Mouse (Mus musculus) embryonic facial prominence, embryonic 13.5 days (tissue): ENCODE data around the gene Cpm. TPM values are rescaled to one million over a fixed set of nuclear protein-coding genes. Genes with fewer than 3 reads are reported as not detected.

Source experiments
- ATAC-seq: fragments of 200-750 bp; cut with Nextera tagmentation; 2 replicates; pipeline ENCODE4 v1.8.0; 2017; ENCODE audit warnings: low read depth; ENCODE audit not compliant: insufficient number of reproducible peaks, insufficient read depth, low FRiP score, low TSS enrichment
- H3K27ac ChIP-seq: fragments of 300-500 bp; sonication (generic); 2 replicates; pipeline ENCODE4 v1.5.1; 2015; ENCODE audit warnings: moderate library complexity, mild to moderate bottlenecking, inconsistent platforms
- H3K27me3 ChIP-seq: fragments of 300-500 bp; sonication (generic); 2 replicates; pipeline ENCODE4 v1.6.1; 2015; ENCODE audit warnings: mild to moderate bottlenecking, inconsistent platforms
- H3K36me3 ChIP-seq: fragments of 300-500 bp; sonication (generic); 2 replicates; pipeline ENCODE4 v1.6.1; 2015; ENCODE audit warnings: mild to moderate bottlenecking, inconsistent platforms
- H3K4me1 ChIP-seq: fragments of 300-500 bp; sonication (generic); 2 replicates; pipeline ENCODE4 v1.6.1; 2015; ENCODE audit warnings: inconsistent platforms
- H3K4me2 ChIP-seq: fragments of 300-500 bp; sonication (generic); 2 replicates; pipeline ENCODE4 v1.6.1; 2015; ENCODE audit warnings: moderate library complexity, mild to moderate bottlenecking, inconsistent platforms
- H3K4me3 ChIP-seq: fragments of 300-500 bp; sonication (generic); 2 replicates; pipeline ENCODE4 v1.5.1; 2015; ENCODE audit warnings: mild to moderate bottlenecking, inconsistent platforms
- H3K9ac ChIP-seq: fragments of 300-500 bp; sonication (generic); 2 replicates; pipeline ENCODE4 v1.6.1; 2015; ENCODE audit warnings: mild to moderate bottlenecking, inconsistent platforms
- H3K9me3 ChIP-seq: fragments of 300-500 bp; sonication (generic); 2 replicates; pipeline ENCODE4 v1.6.1; 2016; ENCODE audit warnings: inconsistent platforms
- WGBS: fragments of 180-500 bp; shearing (Covaris S2); methylation state at CpG from one replicate; pipeline ENCODE4 v1.1.7; 2015; ENCODE audit warnings: mixed read lengths; 5-methylcytosine and 5-hydroxymethylcytosine counted together
- polyA plus RNA-seq: library from polyadenylated mRNA; unstranded; fragments of >200 nt; fragmentation: Nextera tagmentation; extraction: Ambion mirVana; gene quantifications from 2 replicates; pipeline ENCODE4 v1.2.1, GENCODE M21; 2015

Gene Cpm
- 25.6 and 34.0 TPM in 2 replicates for polyA plus RNA-seq

GRCm38 (mm10) chr10:117629169-117629971, at the start of gene Cpm:
TSS of gene Cpm (plus strand) at chr10:117629500.
- Histone ChIP-seq H3K27me3 (peaks cover 54% of the 10 kb centered on the region), H3K9me3 (no peaks in the 10 kb centered on the region), H3K27ac (no peak within 1 kb of the TSS), H3K4me2 (peak within 1 kb of the TSS; percentile 92), H3K4me3 (peak within 1 kb of the TSS; percentile 62), H3K9ac (peak within 1 kb of the TSS; percentile 69), H3K36me3 (no peaks in the 10 kb centered on the region), H3K4me1 (peaks cover 20% of the 10 kb centered on the region)
- peak; percentile 90 for ATAC-seq
- WGBS = under 1% methylated on average over 73 of the region's 73 CpGs

GRCm38 (mm10) chr10:117579771-117580284, 49.5 kb upstream of the Cpm start:
- H3K4me1 ChIP-seq = peaks cover 15% of the 10 kb centered on the region
- H3K9me3 ChIP-seq = no peaks in the 10 kb centered on the region
- peaks cover 4% of the 10 kb centered on the region for H3K27me3 ChIP-seq
- no peak overlapping the region for H3K4me2 ChIP-seq
- no peak overlapping the region for H3K27ac ChIP-seq
- WGBS = 53% methylated on average over 9 of the region's 9 CpGs
- H3K4me3 ChIP-seq = no peak overlapping the region
- no peak for ATAC-seq
- no peaks in the 10 kb centered on the region for H3K36me3 ChIP-seq
- no peak overlapping the region for H3K9ac ChIP-seq

GRCm38 (mm10) chr10:117580405-117580804, 48.9 kb upstream of the Cpm start:
- H3K4me1 ChIP-seq = peaks cover 15% of the 10 kb centered on the region
- no peak overlapping the region for H3K27ac ChIP-seq
- no peak overlapping the region for H3K9ac ChIP-seq
- WGBS = 80% methylated on average over 5 of the region's 5 CpGs
- H3K9me3 ChIP-seq = no peaks in the 10 kb centered on the region
- H3K27me3 ChIP-seq = peaks cover 3% of the 10 kb centered on the region
- H3K36me3 ChIP-seq = no peaks in the 10 kb centered on the region
- no peak for ATAC-seq
- no peak overlapping the region for H3K4me3 ChIP-seq
- no peak overlapping the region for H3K4me2 ChIP-seq

GRCm38 (mm10) chr10:117581007-117581752, 48.1 kb upstream of the Cpm start:
- Histone ChIP-seq H3K27ac (no peak overlapping the region), H3K4me2 (no peak overlapping the region), H3K4me1 (peaks cover 15% of the 10 kb centered on the region), H3K27me3 (no peaks in the 10 kb centered on the region; the same call in 1 of the 2 replicates), H3K4me3 (no peak overlapping the region), H3K9ac (no peak overlapping the region), H3K36me3 (no peaks in the 10 kb centered on the region), H3K9me3 (no peaks in the 10 kb centered on the region)
- 89% methylated on average over 11 of the region's 11 CpGs for WGBS
- ATAC-seq = no peak

GRCm38 (mm10) chr10:117581753-117582062, 47.6 kb upstream of the Cpm start:
- H3K4me3 ChIP-seq = no peak overlapping the region
- no peak overlapping the region for H3K27ac ChIP-seq
- no peaks in the 10 kb centered on the region for H3K9me3 ChIP-seq
- WGBS = 82% methylated on average over 3 of the region's 3 CpGs
- H3K27me3 ChIP-seq = no peaks in the 10 kb centered on the region; the same call in 1 of the 2 replicates
- no peak for ATAC-seq
- H3K9ac ChIP-seq = no peak overlapping the region
- no peaks in the 10 kb centered on the region for H3K36me3 ChIP-seq
- H3K4me2 ChIP-seq = no peak overlapping the region
- peaks cover 15% of the 10 kb centered on the region for H3K4me1 ChIP-seq

- Histone ChIP-seq H3K4me1 (peaks cover 15% of the 10 kb centered on the region), H3K27ac (0 out of 2 replicates have a peak overlapping the region, but pooled peaks have one; percentile 17), H3K9me3 (no peaks in the 10 kb centered on the region), H3K36me3 (no peaks in the 10 kb centered on the region), H3K4me3 (no peak overlapping the region), H3K27me3 (no peaks in the 10 kb centered on the region; the same call in 1 of the 2 replicates), H3K9ac (no peak overlapping the region), H3K4me2 (0 out of 2 replicates have a peak overlapping the region, but pooled peaks have one; percentile 10)
- WGBS = 41% methylated on average over 14 of the region's 14 CpGs
- ATAC-seq = no peak; the same call in 1 of the 2 replicates
Measured at GRCm38 (mm10) chr10:117583155-117584061, 45.9 kb upstream of the Cpm start.

GRCm38 (mm10) chr10:117584102-117584501, 45.2 kb upstream of the Cpm start:
- H3K4me1 ChIP-seq = peaks cover 15% of the 10 kb centered on the region
- no peak for ATAC-seq
- H3K27ac ChIP-seq = no peak overlapping the region
- H3K4me3 ChIP-seq = no peak overlapping the region
- no peaks in the 10 kb centered on the region for H3K36me3 ChIP-seq
- no peak overlapping the region for H3K9ac ChIP-seq
- no peaks in the 10 kb centered on the region for H3K27me3 ChIP-seq
- 34% methylated on average over 3 of the region's 3 CpGs for WGBS
- no peaks in the 10 kb centered on the region for H3K9me3 ChIP-seq
- 0 out of 2 replicates have a peak overlapping the region, but pooled peaks have one; percentile 10 for H3K4me2 ChIP-seq

GRCm38 (mm10) chr10:117584566-117585515, 44.5 kb upstream of the Cpm start:
- Histone ChIP-seq H3K36me3 (no peaks in the 10 kb centered on the region), H3K4me3 (no peak overlapping the region), H3K4me1 (peaks cover 14% of the 10 kb centered on the region), H3K9me3 (no peaks in the 10 kb centered on the region), H3K4me2 (no peak overlapping the region), H3K27me3 (no peaks in the 10 kb centered on the region), H3K9ac (no peak overlapping the region), H3K27ac (no peak overlapping the region)
- 78% methylated on average over 6 of the region's 6 CpGs for WGBS
- no peak for ATAC-seq

GRCm38 (mm10) chr10:117585600-117586299, 43.5 kb upstream of the Cpm start:
- no peak for ATAC-seq
- WGBS = 77% methylated on average over 2 of the region's 2 CpGs

GRCm38 (mm10) chr10:117586859-117587258, 42.4 kb upstream of the Cpm start:
- no peak for ATAC-seq
- Histone ChIP-seq H3K9ac (no peak overlapping the region), H3K9me3 (no peaks in the 10 kb centered on the region), H3K4me3 (no peak overlapping the region), H3K27me3 (no peaks in the 10 kb centered on the region; the same call in 1 of the 2 replicates), H3K27ac (no peak overlapping the region), H3K4me2 (no peak overlapping the region), H3K36me3 (no peaks in the 10 kb centered on the region), H3K4me1 (peaks cover 14% of the 10 kb centered on the region)
- 58% methylated on average over 11 of the region's 11 CpGs for WGBS

More at GRCm38 (mm10) chr10:117585600-117586299, 43.5 kb upstream of the Cpm start:
- Histone ChIP-seq H3K27ac (no peak overlapping the region), H3K27me3 (no peaks in the 10 kb centered on the region; the same call in 1 of the 2 replicates), H3K4me3 (no peak overlapping the region), H3K9me3 (no peaks in the 10 kb centered on the region), H3K9ac (no peak overlapping the region), H3K4me1 (peaks cover 10% of the 10 kb centered on the region), H3K4me2 (no peak overlapping the region), H3K36me3 (no peaks in the 10 kb centered on the region)
